Mouse (Mus musculus) embryonic facial prominence, embryonic 11.5 days (tissue): ENCODE measurements around the gene Eif3l. TPM values are rescaled to one million over a fixed set of nuclear protein-coding genes. Genes with fewer than 3 reads are reported as not detected.

Experiments used
- ATAC-seq: fragments of 200-750 bp; cut with Nextera tagmentation; replicated peaks from 2 replicates; pipeline ENCODE4 v1.8.0; 2017; ENCODE audit warnings: low read depth; ENCODE audit not compliant: insufficient number of reproducible peaks, low FRiP score, low TSS enrichment
- DNase-seq: peaks from one replicate; pipeline ENCODE4 v3.0.0-alpha.2; 2015; ENCODE audit warnings: low spot score
- H3K27ac ChIP-seq: fragments of 300-500 bp; sonication (generic); replicated peaks from 2 replicates; pipeline ENCODE4 v1.5.1; 2014; ENCODE audit warnings: mild to moderate bottlenecking, low read depth, low read length, control low read depth
- H3K27me3 ChIP-seq: fragments of 300-500 bp; sonication (generic); 2 replicates; pipeline ENCODE4 v1.6.1; 2014; ENCODE audit warnings: mild to moderate bottlenecking, low read length, moderate library complexity, mixed read lengths; ENCODE audit not compliant: control insufficient read depth, insufficient read depth
- H3K36me3 ChIP-seq: fragments of 300-500 bp; sonication (generic); replicated peaks from 2 replicates; pipeline ENCODE4 v1.6.1; 2014; ENCODE audit warnings: low read depth, mild to moderate bottlenecking, low read length, moderate library complexity, mixed read lengths; ENCODE audit not compliant: control insufficient read depth, insufficient read depth
- H3K4me1 ChIP-seq: fragments of 300-500 bp; sonication (generic); 2 replicates; pipeline ENCODE4 v1.6.1; 2014; ENCODE audit warnings: low read length, mixed read lengths; ENCODE audit not compliant: control insufficient read depth, insufficient read depth
- H3K4me2 ChIP-seq: fragments of 300-500 bp; sonication (generic); 2 replicates; pipeline ENCODE4 v1.6.1; 2014; ENCODE audit warnings: low read depth, mild to moderate bottlenecking, control low read depth, low read length, moderate library complexity
- H3K4me3 ChIP-seq: fragments of 300-500 bp; sonication (generic); 2 replicates; pipeline ENCODE4 v1.5.1; 2014; ENCODE audit warnings: low read depth, low read length, control low read depth
- H3K9ac ChIP-seq: fragments of 300-500 bp; sonication (generic); replicated peaks from 2 replicates; pipeline ENCODE4 v1.6.1; 2014; ENCODE audit warnings: mild to moderate bottlenecking, control low read depth, low read length
- H3K9me3 ChIP-seq: fragments of 300-500 bp; sonication (generic); replicated peaks from 2 replicates; pipeline ENCODE4 v1.6.1; 2016; ENCODE audit warnings: mild to moderate bottlenecking, low read length, inconsistent platforms, mixed read lengths; ENCODE audit not compliant: control insufficient read depth
- WGBS: fragments of 180-500 bp; shearing (Covaris S2); extraction: QIAGEN DNeasy Blood & Tissue Kit; methylation state at CpG from one replicate; pipeline ENCODE4 v1.1.7; 2014; 5-methylcytosine and 5-hydroxymethylcytosine counted together
- polyA plus RNA-seq: library from polyadenylated mRNA; unstranded; fragments of >200 nt; fragmentation: Nextera tagmentation; extraction: Ambion mirVana; gene quantifications from 2 replicates; pipeline ENCODE4 v1.2.1, GENCODE M21; 2014

Gene Eif3l
- polyA plus RNA-seq, 1 experiment from 2014 or later: 286 TPM

- 85% methylated on average over 10 of the region's 10 CpGs for WGBS
- Histone ChIP-seq H3K9ac (no peak overlapping the region), H3K4me2 (no peak overlapping the region), H3K4me3 (no peak overlapping the region), H3K27ac (no peak overlapping the region), H3K27me3 (no peaks in the 10 kb centered on the region), H3K36me3 (peaks cover 4% of the 10 kb centered on the region), H3K9me3 (no peaks in the 10 kb centered on the region), H3K4me1 (no peaks in the 10 kb centered on the region)
- no peak for DNase-seq
- no peak for ATAC-seq
These were observed 49.4 kb downstream of the Eif3l start for GRCm38 (mm10) chr15:79124331-79124875.

- WGBS: 82% methylated on average over 13 of the region's 13 CpGs
These were observed 51.4 kb downstream of the Eif3l start for GRCm38 (mm10) chr15:79126217-79126932.

GRCm38 (mm10) chr15:79127101-79127500, 52.1 kb downstream of the Eif3l start:
- peaks cover 4% of the 10 kb centered on the region for H3K36me3 ChIP-seq
- no peaks in the 10 kb centered on the region for H3K9me3 ChIP-seq
- H3K27me3 ChIP-seq: no peaks in the 10 kb centered on the region
- DNase-seq (no peak), ATAC-seq (no peak)
- no peak overlapping the region for H3K9ac ChIP-seq
- no peak overlapping the region for H3K4me3 ChIP-seq
- H3K4me1 ChIP-seq: no peaks in the 10 kb centered on the region
- no peak overlapping the region for H3K4me2 ChIP-seq
- no peak overlapping the region for H3K27ac ChIP-seq
- WGBS: 94% methylated on average over 12 of the region's 12 CpGs

More at GRCm38 (mm10) chr15:79126217-79126932, 51.4 kb downstream of the Eif3l start:
- no peaks in the 10 kb centered on the region for H3K27me3 ChIP-seq
- ATAC-seq (no peak), DNase-seq (peak; percentile 54)
- H3K27ac ChIP-seq: no peak overlapping the region
- H3K4me3 ChIP-seq: no peak overlapping the region
- no peak overlapping the region for H3K9ac ChIP-seq
- H3K9me3 ChIP-seq: no peaks in the 10 kb centered on the region
- no peak overlapping the region for H3K4me2 ChIP-seq
- no peaks in the 10 kb centered on the region for H3K4me1 ChIP-seq
- H3K36me3 ChIP-seq: peaks cover 4% of the 10 kb centered on the region

- peaks cover 4% of the 10 kb centered on the region for H3K36me3 ChIP-seq
- H3K4me3 ChIP-seq: no peak overlapping the region
- no peak overlapping the region for H3K9ac ChIP-seq
- DNase-seq (no peak), ATAC-seq (no peak)
- 94% methylated on average over 5 of the region's 5 CpGs for WGBS
- H3K27me3 ChIP-seq: no peaks in the 10 kb centered on the region
- H3K4me1 ChIP-seq: no peaks in the 10 kb centered on the region
- no peak overlapping the region for H3K4me2 ChIP-seq
- no peaks in the 10 kb centered on the region for H3K9me3 ChIP-seq
- H3K27ac ChIP-seq: no peak overlapping the region
These were observed 53.2 kb downstream of the Eif3l start for GRCm38 (mm10) chr15:79128208-79128607.

- Histone ChIP-seq H3K27me3 (no peaks in the 10 kb centered on the region), H3K4me3 (no peak overlapping the region), H3K36me3 (peaks cover 4% of the 10 kb centered on the region), H3K4me2 (no peak overlapping the region), H3K27ac (no peak overlapping the region), H3K9me3 (no peaks in the 10 kb centered on the region), H3K4me1 (no peaks in the 10 kb centered on the region), H3K9ac (no peak overlapping the region)
- WGBS: 81% methylated on average over 7 of the region's 7 CpGs
- DNase-seq: no peak
- ATAC-seq: no peak
These were observed 54.3 kb downstream of the Eif3l start for GRCm38 (mm10) chr15:79129311-79129710.

GRCm38 (mm10) chr15:79130782-79131181, 55.8 kb downstream of the Eif3l start:
- no peak for DNase-seq
- Histone ChIP-seq H3K9me3 (no peaks in the 10 kb centered on the region), H3K27ac (no peak overlapping the region), H3K9ac (no peak overlapping the region), H3K4me3 (no peak overlapping the region), H3K4me1 (no peaks in the 10 kb centered on the region), H3K36me3 (peaks cover 4% of the 10 kb centered on the region), H3K4me2 (no peak overlapping the region), H3K27me3 (no peaks in the 10 kb centered on the region)
- WGBS: 91% methylated on average over 10 of the region's 10 CpGs
- ATAC-seq: no peak

GRCm38 (mm10) chr15:79131442-79131841, 56.5 kb downstream of the Eif3l start:
- ATAC-seq (no peak), DNase-seq (no peak)
- Histone ChIP-seq H3K36me3 (peaks cover 4% of the 10 kb centered on the region), H3K4me3 (no peak overlapping the region), H3K9me3 (no peaks in the 10 kb centered on the region), H3K4me2 (no peak overlapping the region), H3K27me3 (no peaks in the 10 kb centered on the region), H3K27ac (no peak overlapping the region), H3K4me1 (no peaks in the 10 kb centered on the region), H3K9ac (no peak overlapping the region)
- WGBS: 73% methylated on average over 7 of the region's 7 CpGs

GRCm38 (mm10) chr15:79133191-79133661, 58.2 kb downstream of the Eif3l start:
- Histone ChIP-seq H3K36me3 (no peaks in the 10 kb centered on the region; the same call in none of the 2 replicates), H3K27ac (no peak overlapping the region), H3K27me3 (no peaks in the 10 kb centered on the region), H3K4me3 (no peak overlapping the region), H3K4me1 (no peaks in the 10 kb centered on the region), H3K9me3 (no peaks in the 10 kb centered on the region), H3K4me2 (no peak overlapping the region), H3K9ac (no peak overlapping the region)
- ATAC-seq: no peak
- WGBS: 88% methylated on average over 6 of the region's 6 CpGs
- DNase-seq: no peak
